ENCODE assay signal across 1 mouse cellular context in the genomic region with DNA sequence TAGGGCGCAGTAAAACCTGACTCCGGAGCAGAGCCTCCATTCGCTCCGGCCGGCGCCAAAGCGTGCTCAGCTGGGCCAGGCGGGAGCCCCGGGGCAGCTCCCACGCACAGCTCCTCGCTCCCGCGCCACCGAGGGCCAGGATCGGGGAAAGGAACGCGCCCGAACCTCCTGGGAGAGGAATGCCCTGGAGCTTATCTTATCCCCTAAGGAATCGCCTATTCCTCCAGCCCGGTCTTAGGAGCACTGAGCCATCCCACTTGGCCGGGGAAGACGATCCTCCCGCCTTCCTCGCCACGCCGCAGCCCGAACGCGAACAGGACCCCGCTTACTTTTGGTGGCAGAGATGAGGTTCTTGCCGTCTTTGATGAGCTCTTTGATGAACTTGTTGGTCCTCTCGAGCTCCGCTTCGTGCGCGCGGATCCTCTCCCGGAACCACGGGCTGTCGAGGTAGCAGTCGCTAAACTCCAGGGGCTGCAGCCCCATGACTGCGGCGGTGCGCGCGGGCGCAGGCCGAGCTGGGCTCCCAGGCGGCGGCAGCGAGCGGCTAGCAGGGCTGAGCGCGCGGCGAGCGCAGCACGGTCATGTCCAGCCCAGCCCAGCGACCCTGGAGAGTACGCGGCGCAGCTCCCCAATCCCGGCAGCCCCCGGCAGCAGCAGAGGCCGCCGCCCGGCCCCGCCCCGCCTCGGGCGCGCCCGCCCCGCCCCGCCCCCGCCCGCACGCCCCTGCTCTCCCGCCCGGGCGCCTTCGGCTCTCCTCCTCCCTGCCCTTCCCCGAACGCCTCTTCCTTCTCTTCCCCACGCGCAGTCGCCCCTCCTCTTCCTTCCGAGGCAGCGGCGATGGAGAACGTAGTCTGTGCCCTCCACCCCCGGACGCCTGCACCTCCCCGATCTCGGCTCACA.
TF ChIP-seq lines count a peak whose summit lies in the region.

Arhgap10 (minus strand) TSS at position 653 of the 900 bp plus-strand sequence.

TF ChIP-seq in C2C12, 6 proteins besides CTCF, POLR2A, EP300 and RAD21:
- TF ChIP-seq CEBPB (IDR thresholded peaks at IDR 0.05; ENCODE audit: low read depth) (no peak), MAX (IDR thresholded peaks at IDR 0.05) (peak; percentile 9)
